Mouse (Mus musculus): ENCODE data around the gene Fbln7.

Fbln7 gene

GRCm38 (mm10) chr2:128862636-128863035 is at the start of gene Fbln7:
Gene Fbln7, plus strand, starts transcription at chr2:128862981.
- no peak for DNase-seq (ENCODE audit: low spot score)

GRCm38 (mm10) chr2:128816311-128816710 is 46.5 kb upstream of the Fbln7 start:
- no peak for DNase-seq (ENCODE audit: low spot score)

GRCm38 (mm10) chr2:128816916-128817315 is 45.9 kb upstream of the Fbln7 start:
- no peak for DNase-seq (ENCODE audit: low spot score)

- DNase-seq (ENCODE audit: low spot score) = no peak
Measured at GRCm38 (mm10) chr2:128817387-128817785, 45.4 kb upstream of the Fbln7 start.

DNA sequence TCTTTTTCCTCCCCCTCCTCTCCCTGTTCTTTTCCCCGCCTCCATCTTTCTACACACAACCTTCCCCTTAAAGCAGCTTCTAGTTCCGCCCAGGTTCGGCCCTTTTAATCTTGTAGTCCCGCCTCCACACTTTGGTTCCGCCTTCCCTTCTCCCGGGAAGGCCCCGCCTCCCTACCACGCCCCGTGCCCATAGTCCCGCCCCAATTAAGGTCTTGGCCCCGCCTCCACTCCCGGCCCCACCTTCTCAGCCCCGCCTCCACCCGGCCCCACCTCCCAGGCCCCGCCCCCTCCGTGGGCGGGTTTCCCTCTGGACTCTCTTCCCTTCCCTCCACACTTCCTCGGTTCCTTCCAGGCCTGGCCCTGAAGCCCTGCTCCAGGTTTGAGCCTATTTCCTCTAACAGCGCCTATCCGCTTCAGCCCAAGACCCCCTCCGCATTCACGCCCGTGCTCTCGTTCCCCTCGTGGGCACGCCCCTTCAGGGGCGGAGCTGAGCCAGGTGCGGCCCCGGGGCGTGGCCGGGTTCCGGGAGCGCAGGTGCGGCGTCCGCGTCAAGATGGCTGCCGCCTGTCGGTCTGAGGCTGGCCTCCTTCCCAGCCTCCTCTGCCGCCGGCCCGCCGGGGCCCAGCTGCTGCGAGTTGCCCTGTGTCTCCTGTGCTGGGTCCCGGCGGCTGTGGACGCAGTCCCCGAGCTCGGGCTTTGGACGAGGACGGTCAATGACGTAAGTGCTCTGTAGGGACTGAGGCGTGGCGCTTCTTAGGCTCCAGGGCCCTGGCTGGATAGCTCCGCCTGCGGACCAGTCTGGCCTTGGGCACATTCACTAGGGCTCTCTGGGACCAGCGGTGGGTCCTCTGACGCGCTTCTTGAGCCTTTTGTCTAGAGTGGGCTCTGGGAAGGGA is 44.7 kb upstream of the Fbln7 start, which contains the start of gene Tmem87b:
Tmem87b (plus strand) TSS at position 333 of the 896 bp plus-strand sequence.
- peak; percentile 94 for DNase-seq (ENCODE audit: low spot score)

GRCm38 (mm10) chr2:128818956-128819643 is 43.7 kb upstream of the Fbln7 start:
- no peak for DNase-seq (ENCODE audit: low spot score)

GRCm38 (mm10) chr2:128820631-128821030 is 42.1 kb upstream of the Fbln7 start:
- no peak for DNase-seq (ENCODE audit: low spot score)

DNA sequence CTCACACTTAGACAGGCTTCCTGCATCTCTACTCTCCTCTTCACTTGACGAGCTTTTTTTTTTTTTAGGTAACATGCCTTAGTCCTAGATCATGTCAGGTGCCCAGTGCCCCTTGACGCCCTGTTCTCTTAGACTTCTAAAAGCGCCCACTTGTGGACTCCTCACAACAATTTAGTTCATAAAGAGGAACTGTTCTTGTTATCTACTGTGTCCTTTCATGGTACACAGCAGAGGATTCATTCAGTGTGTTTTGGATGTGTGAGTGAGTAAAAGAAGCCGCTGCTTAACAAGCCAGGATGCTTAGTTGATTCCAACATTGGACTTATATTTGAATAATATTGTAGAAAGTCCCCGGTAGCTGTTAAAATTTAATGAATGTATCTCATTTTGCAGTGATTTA is 38.9 kb upstream of the Fbln7 start:
- DNase-seq (ENCODE audit: low spot score) = no peak

GRCm38 (mm10) chr2:128827787-128828186 is 35.0 kb upstream of the Fbln7 start:
- no peak for DNase-seq (ENCODE audit: low spot score)

GRCm38 (mm10) chr2:128832611-128833010 is 30.2 kb upstream of the Fbln7 start:
- DNase-seq (ENCODE audit: low spot score) = no peak

- DNase-seq (ENCODE audit: low spot score) = no peak
Measured at GRCm38 (mm10) chr2:128833035-128833434, 29.7 kb upstream of the Fbln7 start.

DNA sequence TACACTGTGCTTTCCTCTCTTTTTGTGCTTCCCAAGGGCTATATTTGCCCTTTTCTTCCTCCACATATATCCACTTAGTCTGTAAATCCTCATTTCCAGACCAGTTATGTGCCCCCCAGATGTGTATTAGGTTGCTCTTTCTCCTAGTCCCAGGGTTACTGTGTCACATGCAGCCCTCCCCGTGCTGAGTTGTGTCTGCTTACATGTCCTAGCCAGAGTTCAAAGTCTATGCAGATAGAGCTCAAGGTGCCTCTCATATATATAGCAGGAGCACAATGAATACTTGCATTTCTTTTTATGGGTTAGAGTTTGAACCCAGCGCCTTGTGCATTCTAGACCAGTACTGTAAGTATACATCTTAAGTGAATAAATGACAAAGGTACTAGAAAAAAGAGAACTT is 29.3 kb upstream of the Fbln7 start:
- DNase-seq (ENCODE audit: low spot score) = no peak

DNA sequence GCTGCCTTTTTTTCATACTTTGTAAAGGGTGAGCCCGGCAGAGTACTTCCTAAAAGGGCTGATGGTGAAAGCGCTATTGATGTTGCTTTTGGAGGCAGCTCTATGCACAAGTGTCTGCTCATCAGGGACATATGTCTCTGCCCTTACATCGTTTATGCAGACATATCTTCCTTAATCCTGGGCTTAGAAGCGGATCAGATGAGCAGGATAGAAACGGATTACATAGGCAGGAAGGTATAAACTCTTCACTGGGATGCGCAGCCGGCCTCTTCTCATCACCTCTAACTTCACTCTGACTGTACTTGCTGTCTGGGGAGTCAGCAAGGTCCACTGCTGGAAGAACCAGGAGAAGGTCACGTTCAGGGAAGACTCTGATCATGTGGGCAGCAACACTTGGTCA is 25.2 kb upstream of the Fbln7 start:
- no peak for DNase-seq (ENCODE audit: low spot score)

DNA sequence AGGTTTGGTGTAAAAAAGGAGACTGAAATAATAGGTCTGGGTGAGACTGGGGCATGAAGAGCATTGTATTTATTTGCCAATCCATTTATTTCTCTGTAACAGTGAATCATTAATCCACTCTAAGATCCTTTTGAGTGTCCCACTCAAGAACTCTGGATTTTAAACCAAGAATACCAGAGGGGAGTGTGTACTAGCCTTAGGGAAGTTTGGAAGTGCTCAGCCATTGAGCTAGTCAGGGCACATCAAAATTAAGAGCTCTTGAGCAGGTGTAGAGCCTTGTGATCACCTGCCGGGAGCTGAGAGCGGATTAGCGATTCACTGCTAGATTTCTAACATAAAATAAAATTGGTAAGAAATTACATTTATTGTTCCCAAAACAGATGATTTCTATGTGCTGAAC is 24.2 kb upstream of the Fbln7 start:
- DNase-seq (ENCODE audit: low spot score) = no peak

- DNase-seq (ENCODE audit: low spot score) = no peak
Measured at GRCm38 (mm10) chr2:128839501-128839900, 23.3 kb upstream of the Fbln7 start.

GRCm38 (mm10) chr2:128842437-128842836 is 20.3 kb upstream of the Fbln7 start:
- DNase-seq (ENCODE audit: low spot score) = no peak

DNA sequence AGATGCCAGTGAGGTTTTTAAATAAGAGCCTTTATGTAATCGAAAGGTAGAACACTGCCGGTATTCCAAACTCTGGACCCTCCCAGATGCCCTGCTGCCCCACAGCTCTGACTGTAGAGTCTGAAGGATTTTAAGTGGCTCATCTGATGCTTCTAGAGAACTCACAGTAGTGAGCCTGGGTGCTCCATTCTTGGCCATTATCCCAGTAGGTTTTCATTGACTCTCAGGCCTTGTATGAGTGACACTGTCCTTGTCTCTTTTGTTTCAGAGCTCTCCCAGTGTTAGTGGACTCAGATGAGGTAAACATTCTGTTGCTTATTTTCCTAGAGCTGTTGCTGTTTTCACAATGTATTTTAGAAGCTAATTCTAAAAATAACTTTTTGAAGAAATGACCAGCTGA is 12.7 kb upstream of the Fbln7 start:
- no peak for DNase-seq (ENCODE audit: low spot score)

DNA sequence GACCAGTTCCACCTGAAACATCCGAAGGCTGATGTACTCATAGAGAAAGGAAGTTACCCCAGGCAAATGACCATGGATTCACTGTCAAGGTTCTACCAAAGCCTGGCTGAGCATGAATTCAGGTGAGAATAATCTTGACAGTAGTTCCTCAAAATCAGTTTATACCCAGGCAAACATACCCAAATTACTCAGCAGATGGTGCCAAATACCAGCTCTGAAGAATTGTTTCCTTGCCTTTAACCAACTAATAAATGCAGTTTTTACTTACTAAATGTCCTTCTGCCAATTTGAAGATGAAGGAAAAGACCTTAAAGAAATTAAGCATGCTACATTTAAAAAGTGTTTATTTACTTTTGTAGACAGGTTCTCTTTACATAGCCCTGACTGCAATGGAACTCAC is 6.1 kb upstream of the Fbln7 start:
- no peak for DNase-seq (ENCODE audit: low spot score)

- DNase-seq (ENCODE audit: low spot score) = no peak
Measured at GRCm38 (mm10) chr2:128858962-128859361, 3.8 kb upstream of the Fbln7 start.

DNA sequence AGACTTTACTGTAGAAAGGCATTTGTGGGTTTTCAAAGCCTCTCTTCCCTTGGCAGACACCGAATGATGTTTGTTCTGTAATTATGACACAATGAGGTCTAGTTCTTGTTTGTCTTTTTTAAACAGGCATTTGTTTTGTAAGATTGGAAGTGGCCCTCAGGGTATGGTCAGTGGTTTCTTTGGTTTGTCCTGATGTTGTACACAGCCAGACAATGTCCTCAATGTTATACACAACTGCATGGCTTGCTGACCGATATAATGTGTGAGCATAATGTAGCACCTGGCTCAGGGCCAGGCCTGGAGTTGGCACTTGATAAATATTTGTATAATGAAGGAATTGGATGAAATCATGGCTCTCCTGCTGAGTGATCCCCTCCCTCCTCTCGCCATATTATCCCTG is 2.9 kb upstream of the Fbln7 start:
- DNase-seq (ENCODE audit: low spot score) = no peak

DNA sequence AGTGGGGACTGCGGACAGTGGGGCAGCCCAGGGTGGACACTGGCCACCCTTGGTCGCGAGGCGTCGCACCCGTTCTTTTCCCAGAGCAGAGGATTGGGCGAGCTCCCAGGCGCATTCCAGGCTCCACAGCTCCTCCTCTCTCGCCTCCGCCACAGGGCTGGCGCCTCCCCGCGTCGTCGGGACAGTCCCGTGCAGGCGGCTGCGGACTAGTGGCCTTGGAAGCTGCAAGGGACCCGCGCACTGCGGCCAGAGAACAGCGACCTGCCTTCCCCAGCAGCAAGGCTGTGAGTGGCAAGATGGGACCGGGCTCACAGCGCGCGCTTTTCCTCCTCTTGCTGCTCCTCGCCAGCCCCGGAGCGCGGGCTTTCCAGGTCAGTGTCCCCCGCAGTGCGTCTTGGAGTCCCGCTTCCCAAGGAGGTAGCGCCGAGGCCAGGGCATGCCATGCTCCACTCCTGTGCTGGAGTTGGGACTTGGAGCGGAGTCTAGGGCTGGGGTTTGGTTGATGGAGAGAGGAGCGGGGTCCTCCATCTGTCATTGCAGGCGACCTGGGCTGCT is 1.1 kb downstream of the Fbln7 start:
- no peak for DNase-seq (ENCODE audit: low spot score)

DNA sequence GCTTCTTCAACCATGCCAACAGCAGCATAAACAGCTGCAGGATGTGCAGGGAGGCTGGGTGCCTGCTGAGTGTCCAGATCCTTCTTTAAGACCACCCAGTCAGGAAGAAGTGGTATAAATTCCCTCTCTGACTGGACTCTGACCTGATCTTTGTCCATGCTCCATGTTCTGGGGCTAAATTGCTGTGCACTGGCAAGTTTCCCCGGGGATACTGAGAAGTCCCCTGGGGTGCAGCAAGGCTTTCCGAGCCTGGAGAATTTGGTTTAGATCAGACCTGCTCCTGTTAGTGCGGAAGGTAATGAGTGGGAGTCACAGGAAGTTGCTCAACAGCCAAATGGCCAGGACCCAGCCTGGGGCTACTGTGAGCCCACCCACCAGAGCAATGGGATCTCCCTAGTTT is 2.3 kb downstream of the Fbln7 start:
- no peak for DNase-seq (ENCODE audit: low spot score)

- DNase-seq (ENCODE audit: low spot score) = no peak
Measured at GRCm38 (mm10) chr2:128871656-128872055, 8.9 kb downstream of the Fbln7 start.
